Mouse (Mus musculus) Patski (cell line): ENCODE data around the gene Tmem110. TPM values are rescaled to one million over a fixed set of nuclear protein-coding genes. Genes with fewer than 3 reads are reported as not detected.

Experiments
- ATAC-seq: fragments of 100-300 bp; one replicate; pipeline ENCODE4 v1.8.0; 2021
- CTCF ChIA-PET: fragments of 350-600 bp; sonication (Branson Sonifier 250); formaldehyde crosslinking; loops from one replicate; lab custom pipeline; 2022; ENCODE audit warnings: inconsistent platforms; lab: Charles Lee
- POLR2A ChIA-PET: fragments of 350-600 bp; sonication (Branson Sonifier 250); formaldehyde crosslinking; loops from one replicate; lab custom pipeline; 2022; ENCODE audit warnings: antibody characterized with exemption, inconsistent platforms; lab: Charles Lee
- DNase-seq: peaks from one replicate; pipeline ENCODE4 v3.0.0-alpha.2; 2011; ENCODE audit warnings: low read depth, low spot score
- H3K27me3 ChIP-seq: fragments of 371-371 bp; one replicate; pipeline ENCODE4 v1.5.1; 2021
- CTCF ChIP-seq: fragments of 100-300 bp; IDR thresholded peaks from one replicate; pipeline ENCODE4 v1.5.1; 2021
- in situ Hi-C: fragments of 300-500 bp; cut with MboI; formaldehyde crosslinking; loops from 3 replicates; pipeline ENCODE4 v1.11.1; 2018; ENCODE audit warnings: low pct_unique_long_range_greater_than_20kb, mixed read lengths
- polyA plus RNA-seq: library from polyadenylated mRNA; unstranded; gene quantifications from one replicate; pipeline ENCODE4 v1.2.3, GENCODE M21; 2021

Tmem110 gene
- polyA plus RNA-seq, 1 experiment from 2014 or later = 15.0 TPM

DNA sequence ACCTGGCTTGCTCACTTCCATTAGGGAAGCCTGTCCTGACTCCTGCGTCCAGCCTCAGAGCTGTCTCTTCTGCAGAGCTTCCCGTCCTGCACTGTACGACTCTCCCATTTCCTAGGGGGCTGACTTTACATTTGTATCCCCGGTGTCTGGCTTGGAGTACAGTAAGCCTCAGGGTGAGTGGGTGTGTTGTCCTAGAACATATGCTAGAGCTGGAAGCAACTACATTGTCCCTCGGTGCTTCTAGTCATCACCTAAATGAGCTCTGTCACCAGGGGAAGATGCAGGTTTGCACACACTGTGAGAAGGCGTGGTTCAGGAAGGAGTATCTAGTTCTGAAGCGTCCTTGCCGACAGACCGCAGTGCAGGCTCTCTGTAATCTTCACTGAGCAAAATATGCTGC lies 37.0 kb downstream of the Tmem110 start:
- ATAC-seq = no peak
- no peak for DNase-seq
- in situ Hi-C loops = no loop called here
- no peaks in the 10 kb centered on the region for H3K27me3 ChIP-seq
- no peak for TF ChIP-seq CTCF
- ChIA-PET CTCF (interaction anchor here (0.9 to 1.0 kb wide), 2 partner anchors 18 to 82 kb away, joined by 3 read pairs; no protein-coding TSS in a partner anchor), POLR2A (interaction anchor here (1.3 kb wide), 1 partner anchor 81 kb away, joined by 3 read pairs; no protein-coding TSS in a partner anchor)

DNA sequence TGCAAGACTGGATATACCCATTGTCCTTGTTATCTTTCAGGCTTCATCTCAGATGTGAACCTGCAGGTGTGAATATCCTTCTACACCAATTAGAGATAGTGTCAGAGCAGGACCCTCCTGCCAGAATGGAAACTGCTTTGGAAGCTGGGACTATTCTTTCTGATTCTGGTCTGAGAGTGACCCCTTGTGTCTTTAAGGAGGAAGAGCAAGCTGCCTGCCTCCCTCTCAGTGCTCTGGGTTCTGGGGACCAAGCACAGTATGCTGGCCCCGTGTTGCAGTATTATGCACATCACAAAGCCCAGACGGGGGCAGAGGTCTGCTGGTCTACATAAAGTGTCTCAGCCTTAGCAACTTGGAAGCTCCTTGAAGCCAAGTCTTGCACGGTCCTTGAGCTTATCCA lies 39.9 kb downstream of the Tmem110 start:
- CTCF ChIA-PET = interaction anchor here (0.9 to 3.6 kb wide), 9 partner anchors 10 to 85 kb away, joined by 3 to 48 read pairs (median 4); partner anchors contain the start of genes Itih1, Itih3 and Mustn1
- ATAC-seq = no peak
- DNase-seq = no peak
- POLR2A ChIA-PET = no interaction called here
- TF ChIP-seq CTCF = no peak
- in situ Hi-C loops = loop anchor here (5.0 kb wide), 1 partner anchor 77 kb away; the partner anchor contains the start of gene Itih1
- no peaks in the 10 kb centered on the region for H3K27me3 ChIP-seq

DNA sequence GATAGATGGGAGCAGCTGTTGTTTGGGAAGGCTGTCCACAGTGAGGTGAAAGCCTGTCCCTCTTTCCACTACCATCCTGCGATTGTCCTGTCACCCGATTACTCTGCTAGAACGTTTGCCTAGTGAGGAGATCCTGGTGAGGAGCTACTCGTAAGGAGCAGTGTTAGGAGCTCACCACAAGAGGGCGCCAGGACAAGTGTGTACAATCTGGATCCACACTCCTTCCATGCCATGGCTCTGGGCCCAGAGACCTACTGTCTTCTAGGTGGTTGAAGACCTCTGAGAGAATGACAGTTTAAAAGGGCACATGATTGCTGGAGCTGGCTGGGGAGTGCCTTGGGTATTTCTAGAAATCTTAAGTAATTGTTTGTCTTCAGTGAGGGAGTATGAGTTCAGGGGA lies 41.7 kb downstream of the Tmem110 start:
- no peak for TF ChIP-seq CTCF
- ATAC-seq (peak; percentile 27), DNase-seq (no peak)
- in situ Hi-C loops = loop anchor here (5.0 kb wide), 1 partner anchor 75 kb away; the partner anchor contains the start of gene Itih1
- ChIA-PET POLR2A (interaction anchor here (0.6 kb wide), 1 partner anchor 69 kb away, joined by 3 read pairs; no protein-coding TSS in a partner anchor), CTCF (interaction anchor here (0.8 to 3.6 kb wide), 22 partner anchors 8 to 167 kb away, joined by 3 to 48 read pairs (median 5); partner anchors contain the start of genes Itih1, Itih3, Mustn1 and Nek4)
- H3K27me3 ChIP-seq = no peaks in the 10 kb centered on the region

DNA sequence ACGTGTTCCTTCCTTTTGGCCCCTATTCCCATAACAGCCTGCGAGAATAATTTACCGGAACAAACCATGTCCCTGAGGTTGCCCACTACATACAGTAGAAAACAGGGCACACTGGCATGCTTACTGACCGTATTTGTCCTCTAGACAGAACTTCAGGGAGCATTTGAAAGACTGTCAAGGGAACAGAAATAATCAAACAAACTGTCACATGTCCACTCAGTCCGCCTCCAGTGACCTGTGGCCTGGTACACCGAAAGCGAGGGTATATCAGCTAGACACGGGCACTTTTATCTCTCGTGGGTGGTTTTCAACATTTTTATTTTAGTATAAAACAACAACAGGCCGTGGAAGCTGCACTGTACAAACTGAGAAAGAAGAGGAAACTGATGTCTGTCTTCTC lies 43.4 kb downstream of the Tmem110 start:
- H3K27me3 ChIP-seq = no peaks in the 10 kb centered on the region
- no peak for DNase-seq
- no peak for TF ChIP-seq CTCF
- ChIA-PET CTCF (no interaction called here), POLR2A (no interaction called here)
- ATAC-seq = no peak
- in situ Hi-C loops = loop anchor here (5.0 kb wide), 1 partner anchor 73 kb away; the partner anchor contains the start of gene Itih1

DNA sequence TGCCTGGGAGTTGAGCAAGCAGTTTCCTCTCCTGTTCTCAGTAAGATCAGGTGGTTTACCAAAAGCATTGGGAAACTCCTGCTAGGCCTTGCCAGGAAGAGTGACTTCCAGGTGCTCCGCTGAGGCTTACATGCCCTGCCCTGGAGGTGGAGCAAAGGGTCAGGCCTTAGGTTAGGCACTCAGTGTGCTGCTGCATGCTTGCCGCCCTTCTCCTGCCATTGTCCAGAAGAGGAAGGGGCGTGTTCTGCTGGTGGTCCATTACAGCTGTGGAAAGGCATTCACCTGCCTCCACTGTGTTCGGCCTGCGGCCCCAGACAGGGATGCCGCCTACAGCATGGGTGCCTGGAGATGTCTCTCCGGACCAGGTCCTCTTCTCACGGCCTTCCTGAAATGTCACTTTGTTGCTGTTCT lies 44.0 kb downstream of the Tmem110 start:
- in situ Hi-C loops = loop anchor here (5.0 kb wide), 1 partner anchor 73 kb away; the partner anchor contains the start of gene Itih1
- POLR2A ChIA-PET = no interaction called here
- ATAC-seq (no peak), DNase-seq (no peak)
- CTCF ChIA-PET = no interaction called here
- no peak for TF ChIP-seq CTCF
- no peaks in the 10 kb centered on the region for H3K27me3 ChIP-seq

DNA sequence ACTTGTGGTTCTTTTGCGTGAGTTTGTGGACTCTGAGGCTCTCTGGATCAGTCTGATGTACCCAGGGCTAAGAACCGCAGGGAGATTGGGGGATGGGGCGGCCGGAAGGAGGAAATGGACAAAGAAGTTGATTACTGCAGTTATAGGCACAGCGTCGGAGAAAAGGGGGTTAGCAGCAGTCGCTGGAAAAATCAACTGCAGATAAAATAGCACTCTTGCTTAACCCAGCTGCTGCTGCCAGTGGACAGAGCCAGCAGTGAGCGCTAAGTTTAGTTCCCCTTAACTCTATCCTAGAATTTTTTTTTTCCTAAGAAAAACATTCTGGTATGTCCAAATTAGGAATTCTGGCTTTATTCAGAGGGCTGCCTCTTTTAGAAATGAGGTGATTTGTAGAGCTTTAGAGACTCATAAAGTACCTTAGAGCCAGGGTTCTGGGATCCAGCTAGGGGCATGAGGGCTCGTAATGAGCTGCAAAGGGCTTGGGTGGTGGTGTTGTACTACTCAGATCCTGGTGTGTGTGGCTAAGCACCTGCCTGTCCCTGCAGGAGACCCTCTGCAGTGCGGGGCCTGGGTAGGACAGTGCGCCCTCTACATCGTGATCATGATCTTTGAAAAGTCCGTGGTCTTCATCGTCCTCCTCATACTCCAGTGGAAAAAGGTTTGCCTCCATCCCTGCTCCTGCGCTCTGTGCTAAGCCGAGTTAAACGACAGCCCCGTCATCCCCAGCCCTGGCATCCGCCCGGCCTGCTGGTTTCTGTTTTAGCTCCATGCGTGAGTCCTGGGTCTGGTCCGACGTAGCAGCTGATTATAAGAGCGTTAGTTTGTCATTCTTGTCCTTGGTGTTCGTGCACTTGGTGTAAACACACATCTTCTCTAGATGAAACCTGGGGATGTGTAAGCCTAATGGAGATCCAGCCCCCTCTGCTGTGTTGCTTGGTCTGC lies 45.1 kb downstream of the Tmem110 start:
- in situ Hi-C loops = no loop called here
- H3K27me3 ChIP-seq = no peaks in the 10 kb centered on the region
- no peak for ATAC-seq
- CTCF ChIA-PET = no interaction called here
- DNase-seq = no peak
- POLR2A ChIA-PET = no interaction called here
- TF ChIP-seq CTCF = no peak

DNA sequence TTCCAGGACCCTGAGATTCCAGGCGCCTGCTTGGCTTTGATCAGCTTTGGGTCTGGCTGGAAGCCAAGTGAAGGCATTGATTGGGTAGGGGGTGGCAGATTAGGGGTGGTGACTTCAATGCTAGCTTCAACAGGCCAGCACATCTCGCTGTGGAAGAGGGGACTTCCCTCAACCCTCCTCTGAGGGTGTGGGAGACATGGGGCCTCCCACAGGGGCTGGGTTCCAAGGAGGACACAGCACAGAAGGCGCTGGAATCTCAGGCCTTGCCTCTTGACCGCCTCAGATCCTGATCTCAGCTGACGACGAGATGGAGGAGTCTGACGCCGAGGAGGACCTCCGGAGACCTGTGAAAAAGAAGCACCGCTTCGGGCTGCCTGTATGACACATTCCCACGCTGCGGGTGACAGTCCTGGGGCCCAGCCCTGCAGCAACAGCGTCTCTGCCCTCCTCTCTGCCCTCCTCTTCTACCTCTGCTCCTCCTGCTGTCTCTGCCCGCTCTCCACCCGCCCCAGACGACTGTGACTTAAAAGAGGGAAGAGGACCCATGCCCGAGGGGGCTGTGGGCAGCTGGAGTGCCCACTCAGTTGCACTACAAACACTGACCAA lies 48.8 kb downstream of the Tmem110 start:
- DNase-seq = no peak
- in situ Hi-C loops = no loop called here
- no peak for TF ChIP-seq CTCF
- no peak for ATAC-seq
- H3K27me3 ChIP-seq = no peaks in the 10 kb centered on the region
- POLR2A ChIA-PET = interaction anchor here (1.0 kb wide), 1 partner anchor 70 kb away, joined by 4 read pairs; no protein-coding TSS in a partner anchor
- CTCF ChIA-PET = interaction anchor here (1.1 to 3.5 kb wide), 5 partner anchors 8 to 77 kb away, joined by 3 to 24 read pairs (median 4); partner anchors contain the start of genes Itih1 and Nek4

DNA sequence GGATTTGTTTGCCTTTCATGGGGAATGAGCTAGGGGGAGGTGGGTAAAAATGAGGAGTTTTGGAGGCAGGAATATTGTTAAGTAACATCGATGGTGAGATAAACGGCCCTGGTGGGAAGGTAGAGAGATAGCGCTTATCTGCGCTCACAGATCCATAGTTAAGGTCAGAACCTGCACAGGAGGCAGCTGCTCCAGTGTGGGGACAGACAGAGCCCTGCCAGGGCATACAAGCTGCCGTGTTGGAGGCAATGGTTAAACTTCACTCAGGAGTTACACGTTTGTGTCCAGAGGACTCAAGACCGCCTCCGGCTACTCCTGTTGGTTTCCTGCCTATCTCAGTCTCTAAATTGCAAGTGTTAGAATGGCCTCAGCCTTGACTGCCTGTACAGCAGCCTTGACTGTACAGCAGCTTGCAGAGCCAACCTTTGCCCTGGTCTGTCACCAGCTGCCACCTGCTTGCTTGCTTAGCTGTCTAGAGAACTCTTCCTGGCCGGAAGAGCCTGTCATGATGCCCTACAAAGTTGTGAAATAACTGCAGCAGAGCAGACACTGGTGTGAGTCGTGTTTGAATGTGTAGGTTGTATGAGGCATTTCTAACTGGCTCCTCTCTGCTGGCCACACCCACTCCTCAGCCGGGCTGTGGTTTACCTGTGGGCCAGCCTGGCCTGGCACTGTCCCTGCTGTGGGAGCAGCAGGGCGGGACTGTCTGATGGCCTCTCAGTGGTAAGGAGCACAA lies 49.9 kb downstream of the Tmem110 start:
- H3K27me3 ChIP-seq = no peaks in the 10 kb centered on the region
- DNase-seq = no peak
- ChIA-PET CTCF (interaction anchor here (1.1 to 3.5 kb wide), 7 partner anchors 9 to 76 kb away, joined by 3 to 24 read pairs (median 4); partner anchors contain the start of genes Itih1 and Nek4), POLR2A (interaction anchor here (1.0 kb wide), 1 partner anchor 69 kb away, joined by 4 read pairs; no protein-coding TSS in a partner anchor)
- no peak for TF ChIP-seq CTCF
- peak; percentile 6 for ATAC-seq
- in situ Hi-C loops = no loop called here

DNA sequence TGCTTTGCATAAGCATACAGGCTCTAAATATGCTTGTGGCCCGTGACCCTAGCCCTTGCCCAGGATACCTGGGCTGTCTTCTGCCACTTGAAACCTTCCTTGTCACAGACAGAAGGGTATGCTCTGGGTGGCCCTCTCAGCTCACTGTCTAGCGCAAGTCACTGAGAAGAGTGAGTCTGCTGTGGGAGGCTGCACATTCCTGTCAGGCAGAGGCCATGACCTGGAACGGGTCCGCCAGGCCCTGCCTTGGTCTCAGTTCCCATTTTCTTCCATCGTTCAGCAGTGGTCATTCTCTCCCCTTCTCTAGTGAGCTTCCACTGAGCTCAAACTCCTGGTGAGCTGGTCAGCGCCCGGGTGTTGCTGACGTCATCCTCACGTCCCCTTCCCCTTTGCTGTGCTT lies 50.6 kb downstream of the Tmem110 start:
- no peaks in the 10 kb centered on the region for H3K27me3 ChIP-seq
- DNase-seq = no peak
- in situ Hi-C loops = no loop called here
- ChIA-PET CTCF (interaction anchor here (0.9 to 3.5 kb wide), 5 partner anchors 9 to 75 kb away, joined by 3 to 24 read pairs (median 4); partner anchors contain the start of genes Itih1 and Nek4), POLR2A (interaction anchor here (1.1 kb wide), 1 partner anchor 69 kb away, joined by 3 read pairs; no protein-coding TSS in a partner anchor)
- ATAC-seq = peak; percentile 72
- TF ChIP-seq CTCF = no peak
